Mouse (Mus musculus) cerebellum, adult 2 months (tissue): Measurements from ENCODE around the gene Ntng1.

ENCODE experiments used
- CTCF ChIP-seq: fragments of 200-500 bp; IDR thresholded peaks from 2 replicates; pipeline ENCODE4 v1.5.1; 2011; ENCODE audit warnings: low read depth, mild to moderate bottlenecking, control low read depth, low read length, moderate library complexity, borderline replicate concordance; ENCODE audit not compliant: insufficient read depth
- POLR2A ChIP-seq: fragments of 200-500 bp; IDR thresholded peaks from 2 replicates; pipeline ENCODE4 v1.6.1; 2011; ENCODE audit warnings: low read length, control low read depth, borderline replicate concordance; ENCODE audit not compliant: insufficient read depth

DNA sequence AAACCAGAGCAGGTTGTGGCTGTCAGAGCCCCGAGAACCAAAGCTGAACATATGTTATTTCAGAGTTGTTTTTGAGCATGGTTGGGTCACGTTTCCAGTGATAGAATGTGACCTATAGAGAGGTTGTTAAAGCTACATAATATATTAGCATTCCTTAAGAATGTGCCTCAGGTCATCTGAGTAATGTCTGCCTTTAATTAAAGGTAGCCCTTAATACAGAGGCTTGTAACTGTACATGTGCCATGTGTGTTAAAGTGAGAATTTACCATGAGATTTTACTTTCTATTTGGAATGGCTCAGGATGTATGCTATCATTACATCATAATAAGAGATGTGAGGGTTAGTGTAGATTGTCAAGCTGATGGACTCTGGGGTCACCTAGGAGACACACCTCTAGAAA is 368.6 kb downstream of the Ntng1 start:
- no peak for TF ChIP-seq CTCF
- no peak for TF ChIP-seq POLR2A
